Mouse (Mus musculus) cerebellum, postnatal 10 days (tissue): ENCODE measurements around the gene Manba.
A peak's percentile ranks its signal among the peaks of the same experiment; 100 is the strongest.
"Not testable (repeated sequence)": the region's sequence is repeated elsewhere in the genome, so short reads cannot be mapped to it uniquely, and the experiment has no call there.

Source experiments
- DNase-seq, 2 experiments: peaks; one replicate each; pipeline ENCODE4 v3.0.0; 2021; ENCODE audit warnings: mixed read lengths in 2 of 2

Gene Manba

GRCm38 (mm10) chr3:135487803-135488202 is 2.4 kb downstream of the Manba start:
- DNase-seq, result no peak

DNA sequence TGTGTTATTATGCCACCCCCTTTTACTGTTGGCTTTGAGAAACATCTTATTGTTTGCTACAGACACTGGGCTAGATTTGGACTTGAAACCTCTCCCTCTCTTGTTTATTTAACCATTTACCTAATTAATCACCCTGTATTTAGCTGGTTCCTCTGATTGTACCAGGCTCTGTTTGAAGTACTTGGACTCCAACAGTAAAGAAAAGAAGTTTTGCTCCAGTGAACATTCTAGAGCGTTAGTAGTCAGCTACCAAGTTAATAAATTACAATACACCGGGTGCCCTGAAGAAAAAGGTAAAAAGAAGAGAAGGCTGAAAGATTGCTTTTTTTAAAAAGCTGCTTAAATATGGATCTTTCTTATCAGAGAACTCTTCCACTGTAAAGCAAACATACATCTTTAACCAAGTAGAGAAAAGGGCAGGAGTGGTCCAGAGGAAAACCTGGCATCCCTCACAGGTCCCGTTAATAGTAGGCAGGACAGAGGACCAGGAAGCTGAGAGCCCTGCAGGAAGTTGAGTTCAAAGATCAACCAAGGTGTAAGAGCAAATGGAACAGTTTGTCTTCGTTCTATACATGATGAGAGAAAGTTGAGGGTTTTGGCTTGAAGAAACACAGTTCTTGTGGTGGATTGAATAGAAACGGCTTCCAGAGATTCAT is 4.6 kb downstream of the Manba start:
- no peak for DNase-seq

DNA sequence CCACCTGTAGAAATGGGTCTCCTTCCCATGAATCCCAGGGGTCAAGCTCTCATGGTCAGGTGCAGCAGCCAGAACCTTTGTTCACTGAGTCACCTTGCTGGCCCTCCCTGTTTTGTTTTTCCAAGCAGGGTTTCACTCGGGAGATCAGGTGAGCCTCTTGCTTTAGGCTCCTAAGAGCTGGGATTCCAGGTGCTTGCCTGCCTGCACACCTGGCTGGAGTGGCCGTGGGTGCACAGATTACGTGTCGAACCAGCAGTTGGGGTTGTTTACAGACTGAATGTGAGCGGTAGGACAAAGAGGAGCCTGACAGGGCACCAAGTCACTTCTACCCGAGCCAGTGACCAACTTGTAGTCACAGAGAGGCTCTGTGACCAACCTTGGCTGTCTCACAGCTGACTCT is 5.7 kb downstream of the Manba start:
- no peak for DNase-seq

DNA sequence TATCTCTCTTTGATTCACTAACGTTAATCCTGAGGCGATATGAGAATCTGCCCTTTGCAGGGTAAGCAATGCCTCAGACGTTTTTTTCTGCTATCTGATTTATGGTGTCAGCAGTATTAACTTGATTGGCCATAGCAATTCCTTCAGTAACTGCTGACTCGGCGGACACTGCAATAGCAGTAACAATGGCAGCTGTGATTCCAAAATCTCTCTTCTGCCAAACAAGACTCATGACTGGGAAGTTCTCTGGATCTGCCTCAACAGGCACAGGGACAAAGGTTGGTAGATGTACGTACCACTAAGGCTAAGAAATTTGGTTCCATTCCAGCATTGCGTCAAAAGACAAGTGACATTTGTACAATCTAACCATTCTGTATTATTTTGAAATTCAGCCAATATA is 7.9 kb downstream of the Manba start:
- not testable (repeated sequence) for DNase-seq

GRCm38 (mm10) chr3:135497956-135498355 is 12.5 kb downstream of the Manba start:
- not testable (repeated sequence) for DNase-seq

DNA sequence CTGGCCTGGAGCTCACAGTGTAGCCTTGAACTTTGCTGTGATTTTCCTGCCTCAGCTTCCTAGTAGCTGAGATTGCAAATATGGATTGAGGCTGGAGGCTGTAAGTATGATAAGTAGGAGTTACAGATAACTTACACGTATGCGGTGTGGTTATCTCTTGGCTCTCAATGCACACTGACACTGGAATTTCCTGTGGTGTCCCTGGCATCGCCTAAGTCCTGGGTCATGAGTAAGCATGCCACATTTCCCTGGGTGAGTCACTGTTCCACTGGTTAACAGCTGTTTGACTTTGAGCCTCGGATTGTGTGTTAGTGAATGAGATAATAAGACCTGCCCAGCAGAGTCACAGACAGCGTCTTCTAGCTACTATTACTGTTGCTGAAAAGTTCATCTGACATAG is 13.5 kb downstream of the Manba start:
- DNase-seq, result no peak

DNA sequence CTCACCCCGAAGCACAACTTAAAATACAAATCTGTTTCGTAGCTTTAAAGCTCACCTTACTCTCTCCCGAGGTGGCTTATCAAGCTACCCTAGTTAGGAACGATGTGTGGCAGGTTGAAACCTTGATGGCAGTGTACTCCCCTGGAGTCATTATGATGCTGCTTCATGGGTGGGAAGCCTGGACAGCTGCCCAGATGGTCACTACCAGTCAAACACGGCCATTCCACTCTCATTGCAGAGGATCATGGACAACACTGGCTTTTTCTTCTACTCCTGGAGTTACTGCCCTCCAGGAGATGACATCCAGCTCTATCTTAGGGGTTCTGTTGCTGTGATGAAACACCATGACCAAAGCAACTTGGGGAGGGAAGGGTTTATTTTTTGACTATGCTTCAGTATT is 17.7 kb downstream of the Manba start:
- DNase-seq, result no peak

DNA sequence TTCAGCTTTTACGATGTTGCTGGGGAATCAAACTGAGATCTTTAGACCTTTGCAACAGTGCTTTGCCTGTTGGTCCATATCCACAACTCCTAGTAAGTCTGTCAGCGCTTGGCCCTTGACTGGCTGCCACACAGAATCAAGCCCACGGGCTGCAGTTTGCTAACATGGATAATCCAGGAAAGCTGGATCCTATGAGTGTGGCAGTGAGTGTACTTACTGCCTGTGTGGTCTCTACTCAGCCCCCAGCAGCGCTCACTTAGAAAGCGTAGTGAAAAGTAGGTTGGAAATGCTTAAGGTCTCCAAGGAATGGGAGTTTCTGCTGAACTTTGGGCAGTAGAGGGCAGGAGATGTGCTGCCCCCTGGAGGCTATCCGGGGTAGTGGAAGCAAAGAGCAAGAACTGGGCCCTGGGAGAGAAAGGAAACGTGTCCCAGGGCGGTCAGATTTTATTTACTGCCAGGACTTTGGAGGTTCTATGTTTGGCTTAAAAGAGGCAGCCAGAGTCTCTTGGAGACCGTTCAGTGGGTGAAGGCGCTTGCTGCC is 20.0 kb downstream of the Manba start:
- peak; percentile 52 to 58 for DNase-seq

GRCm38 (mm10) chr3:135505916-135506482 is 20.6 kb downstream of the Manba start:
- no peak for DNase-seq

GRCm38 (mm10) chr3:135507506-135507905 is 22.1 kb downstream of the Manba start:
- no peak for DNase-seq

DNA sequence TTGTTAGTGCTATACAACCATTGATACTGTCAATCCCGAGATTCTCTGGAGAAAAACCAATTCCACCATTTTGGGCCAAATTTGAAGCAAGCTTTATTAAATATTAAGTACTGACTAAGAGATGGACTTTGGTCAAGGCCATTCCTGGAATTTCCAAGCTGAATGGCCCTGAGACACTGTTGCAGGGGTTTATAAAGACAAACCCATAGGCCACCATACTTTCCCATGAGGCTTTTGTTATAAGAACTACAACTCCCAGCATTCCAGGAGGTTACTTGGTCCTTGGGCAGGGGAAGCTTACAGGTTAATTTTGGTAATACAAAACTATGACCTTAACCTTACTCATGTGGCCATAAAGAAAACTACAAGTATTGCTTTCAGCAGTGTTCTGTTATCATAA is 22.8 kb downstream of the Manba start:
- DNase-seq, result no peak

GRCm38 (mm10) chr3:135510372-135510771 is 25.0 kb downstream of the Manba start:
- DNase-seq, result no peak

GRCm38 (mm10) chr3:135511683-135512082 is 26.3 kb downstream of the Manba start:
- no peak for DNase-seq

DNA sequence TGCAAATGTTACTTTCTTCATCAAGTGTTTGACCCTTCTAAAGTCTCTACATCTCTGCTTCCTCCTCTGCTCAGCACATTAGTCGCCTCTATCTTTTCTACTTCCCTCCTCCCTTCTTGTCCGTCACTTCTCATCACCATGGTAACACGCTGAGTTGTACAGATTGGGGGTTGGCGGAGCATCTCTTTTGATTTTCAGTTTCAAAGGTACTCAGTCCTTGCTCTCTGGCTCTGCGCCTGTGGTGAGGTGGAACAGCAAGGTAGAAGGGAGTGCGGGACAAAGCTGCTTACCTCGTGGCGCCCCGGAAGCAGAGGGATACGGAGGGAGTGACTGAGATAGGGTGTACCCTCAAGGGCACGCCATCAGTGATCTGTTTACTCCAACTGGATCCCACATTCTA is 27.9 kb downstream of the Manba start:
- DNase-seq, result peak; percentile 62 to 65

DNA sequence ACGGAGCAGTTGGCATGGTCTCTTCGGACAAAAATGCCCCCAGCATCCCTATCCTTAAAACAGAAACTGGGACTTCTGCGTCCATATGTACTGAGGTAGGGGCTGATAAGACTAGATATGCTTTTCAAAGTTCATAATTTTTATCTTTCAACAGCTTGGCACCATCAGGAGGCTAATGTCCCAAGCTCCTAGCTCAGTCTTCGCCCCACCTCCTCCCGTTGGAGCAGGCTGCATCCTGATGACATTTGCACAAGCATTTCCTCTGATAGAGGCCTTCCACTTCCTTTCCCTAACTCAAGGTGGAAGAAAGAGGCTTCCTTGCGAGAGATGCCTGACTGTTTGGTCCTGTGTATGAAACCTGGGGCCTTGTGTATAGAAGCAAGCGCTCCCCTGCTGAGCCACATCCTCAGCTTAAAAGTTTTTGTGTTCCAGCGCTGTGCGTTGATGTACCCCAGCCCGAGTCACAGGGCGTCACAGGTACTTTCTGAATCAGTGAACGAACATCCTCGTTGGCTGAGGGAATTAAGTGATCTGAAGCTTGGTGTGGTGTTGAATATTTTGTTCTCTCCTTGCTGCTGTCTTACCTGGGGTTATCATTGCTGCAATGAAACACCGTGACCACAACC is 28.5 kb downstream of the Manba start:
- no peak for DNase-seq

DNA sequence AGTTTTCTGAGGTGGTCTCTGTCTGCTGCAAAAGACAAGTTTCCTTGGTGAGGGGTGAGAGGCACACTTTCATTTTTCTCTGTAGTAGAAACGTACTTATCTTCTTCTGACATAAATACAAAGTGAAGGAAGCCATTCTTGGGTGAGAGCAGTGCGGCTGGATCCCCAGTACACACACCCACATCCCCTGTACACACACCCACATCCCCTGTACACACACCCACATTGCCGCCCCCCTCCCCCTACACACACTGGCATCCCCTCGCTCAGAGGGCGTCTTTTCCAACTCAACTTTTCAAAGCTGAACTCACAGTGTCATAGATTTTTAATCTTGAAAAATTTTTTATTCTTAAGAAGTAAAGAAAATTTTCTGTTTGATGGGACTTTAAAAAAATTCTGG is 29.8 kb downstream of the Manba start:
- DNase-seq, result no peak

DNA sequence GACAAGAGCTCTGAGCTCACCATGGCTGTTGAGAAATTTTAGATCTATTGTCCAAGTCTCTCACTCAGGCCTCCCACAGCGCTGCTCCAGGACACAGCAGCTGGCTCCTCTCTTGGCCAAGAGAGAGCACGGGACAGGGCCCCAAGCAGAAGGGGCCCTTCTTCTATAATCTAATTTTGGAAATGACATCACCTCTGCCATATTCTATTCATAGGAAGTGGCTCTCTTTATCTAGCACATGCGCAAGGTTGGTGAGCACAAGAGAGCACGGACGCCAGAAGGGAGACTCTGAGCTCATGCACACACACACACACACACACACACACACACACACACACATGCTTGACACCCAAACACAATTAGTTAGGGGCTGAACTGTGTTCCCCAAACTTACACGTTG is 31.5 kb downstream of the Manba start:
- DNase-seq, result peak; percentile 20 to 21

DNA sequence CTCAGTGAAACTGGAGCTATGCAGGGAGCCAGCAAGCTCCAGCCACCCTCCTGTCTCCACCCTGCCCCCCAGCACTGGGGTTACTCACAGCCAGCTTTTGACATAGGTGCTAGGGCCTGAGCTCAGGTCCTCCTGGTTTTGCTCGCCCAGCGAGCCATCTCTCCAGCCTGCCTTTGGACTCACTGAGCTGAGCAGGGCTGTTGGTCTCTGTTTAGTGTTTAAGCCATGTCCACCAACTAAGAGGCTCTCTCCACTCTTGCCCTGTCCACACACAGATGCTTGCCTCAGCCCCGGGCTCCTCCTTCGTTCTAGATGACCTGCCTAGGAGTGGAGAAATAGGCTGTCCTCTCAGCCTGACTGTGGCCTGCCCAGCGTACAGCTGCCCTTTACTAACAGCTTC is 33.5 kb downstream of the Manba start:
- DNase-seq, result no peak

GRCm38 (mm10) chr3:135519584-135519983 is 34.2 kb downstream of the Manba start:
- DNase-seq, result no peak

DNA sequence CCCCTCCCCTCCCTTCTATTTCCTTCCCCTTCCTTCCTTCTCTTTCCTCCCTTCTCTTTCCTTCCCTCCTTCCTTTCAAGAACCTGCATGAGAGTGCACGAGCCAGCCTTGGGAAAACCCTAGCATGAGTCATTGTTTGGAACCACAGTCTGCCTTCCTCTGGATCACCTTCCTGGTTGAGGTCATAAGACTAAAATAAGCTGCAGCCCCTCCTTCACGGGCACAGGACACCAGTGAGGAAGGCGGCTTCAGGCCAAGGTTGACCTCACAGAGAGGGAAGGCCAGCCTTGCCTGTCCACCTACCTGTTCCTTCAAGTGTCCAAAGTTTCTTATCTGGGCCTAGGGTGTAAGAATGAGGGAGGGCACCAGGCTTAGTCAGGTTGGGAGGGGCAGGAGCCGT is 36.6 kb downstream of the Manba start:
- DNase-seq, result no peak

DNA sequence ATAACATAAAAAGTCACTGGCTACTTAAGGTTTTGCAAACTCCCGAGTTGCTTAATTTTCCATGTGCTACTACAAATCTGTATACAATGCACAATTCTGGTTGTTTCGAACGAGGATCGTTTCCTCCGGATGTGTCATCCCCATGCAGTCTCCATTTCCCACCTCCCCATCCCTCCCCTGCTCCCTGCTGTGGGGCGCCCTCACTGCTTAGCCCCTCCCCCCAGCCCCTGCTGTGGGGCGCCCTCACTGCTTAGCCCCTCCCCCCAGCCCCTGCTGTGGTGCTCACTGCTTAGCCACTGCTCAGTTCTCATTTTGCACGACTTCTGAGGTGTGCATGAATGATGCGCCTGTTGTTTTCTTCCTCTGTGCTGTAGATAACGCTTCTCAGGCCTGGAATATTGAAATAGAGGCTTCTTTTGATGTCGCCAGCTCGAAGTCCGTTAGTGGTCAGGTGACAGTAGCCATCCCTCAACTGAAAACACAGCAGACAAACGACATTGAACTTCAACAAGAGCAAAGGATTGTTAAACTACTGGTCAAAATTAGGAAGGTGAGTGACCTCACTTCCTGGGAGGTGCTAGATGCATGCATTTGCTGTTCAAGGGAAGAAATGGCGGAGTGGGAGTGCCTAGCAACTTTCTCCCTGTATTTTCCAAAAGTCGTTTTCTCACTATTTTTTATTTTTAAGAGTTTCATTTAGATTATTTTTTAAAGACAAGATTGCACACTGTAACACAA is 37.4 kb downstream of the Manba start:
- peak in 1 of 2 experiments; percentile 8 for DNase-seq

- not testable (repeated sequence) for DNase-seq
These were observed 39.5 kb downstream of the Manba start for GRCm38 (mm10) chr3:135524900-135525299.

DNA sequence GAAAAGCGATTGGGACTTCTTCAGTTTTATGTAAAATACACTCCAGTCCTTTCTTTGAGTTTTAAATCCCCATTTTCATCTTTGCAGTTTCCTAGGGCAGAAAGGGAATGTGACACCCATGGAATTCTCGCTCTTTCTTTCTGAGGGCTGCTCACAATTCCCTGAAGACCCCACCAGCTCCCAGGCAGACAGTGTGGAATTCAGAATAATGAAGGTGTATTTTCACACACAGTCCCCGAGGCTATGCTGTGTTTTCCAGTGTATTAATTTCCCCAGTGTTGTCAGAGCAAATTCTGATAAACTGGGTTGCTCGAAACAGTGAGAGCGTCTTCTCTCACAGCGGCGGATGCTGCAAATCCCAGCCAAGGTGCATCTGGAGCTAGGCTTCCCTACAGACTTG is 44.3 kb downstream of the Manba start:
- no peak for DNase-seq

DNA sequence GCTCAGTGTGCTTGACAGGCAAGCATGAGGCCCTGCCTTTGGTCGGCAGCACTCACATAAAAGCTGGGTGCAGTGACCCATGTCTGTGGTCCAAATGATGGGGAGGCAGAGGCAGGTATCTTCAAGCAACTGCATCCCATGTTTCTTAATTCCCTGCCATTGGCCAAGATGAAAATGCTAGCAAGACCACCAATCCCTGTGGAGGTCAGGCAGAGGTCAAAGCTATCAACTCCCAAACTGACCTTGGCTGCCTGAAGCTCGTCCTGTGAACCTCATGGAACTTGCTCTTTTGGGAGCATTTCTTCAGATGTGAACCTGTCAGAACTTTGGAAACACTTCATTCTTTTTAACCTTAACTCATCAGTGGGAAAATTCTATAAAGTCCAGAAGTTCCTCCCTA is 46.4 kb downstream of the Manba start:
- DNase-seq, result no peak
